In genomic region chr3:55347371-55348025, GRCm38 (mm10) we compare ENCODE assay signal across 9 mouse cellular contexts.
DNase-seq lines count a peak whose midpoint lies in the region; ATAC-seq lines count a peak whose summit lies in the region.
"Had no signal": no experiment of that assay in that cellular context is flagged by ENCODE, and none has a peak within 500 bp of the region (broad histone marks: within the 10 kb centered on the region; RNA-seq: fewer than 3 reads in every experiment).

No protein-coding gene starts in this region.

- peak overlapping the region; percentile 79 for H3K27ac ChIP-seq in hindbrain, embryonic 10.5 days
- H3K27ac ChIP-seq in midbrain, embryonic 12.5 days (replicated peaks): peak overlapping the region; percentile 84
- H3K27ac ChIP-seq: macrophage had no signal

- H3K9ac ChIP-seq in midbrain, embryonic 12.5 days (replicated peaks): no peak overlapping the region

- no peaks in the 10 kb centered on the region for H3K9me3 ChIP-seq in hindbrain, embryonic 10.5 days
- H3K9me3 ChIP-seq in midbrain, embryonic 12.5 days: no peaks in the 10 kb centered on the region

- WGBS in hindbrain, embryonic 10.5 days: 22% methylated on average over 16 of the region's 16 CpGs
- 12% methylated on average over 16 of the region's 16 CpGs for WGBS in midbrain, embryonic 12.5 days

- H3K4me1 ChIP-seq in hindbrain, embryonic 10.5 days (replicated peaks): peaks cover 61% of the 10 kb centered on the region
- peaks cover 52% of the 10 kb centered on the region for H3K4me1 ChIP-seq in midbrain, embryonic 12.5 days

- no peaks in the 10 kb centered on the region for H3K27me3 ChIP-seq in hindbrain, embryonic 10.5 days (ENCODE audit: insufficient read depth, poor library complexity, severe bottlenecking)
- H3K27me3 ChIP-seq in midbrain, embryonic 12.5 days: no peaks in the 10 kb centered on the region

- peak overlapping the region; percentile 29 for H3K4me3 ChIP-seq in hindbrain, embryonic 10.5 days
- 0 out of 2 replicates have a peak overlapping the region, but pooled peaks have one; percentile 7 for H3K4me3 ChIP-seq in midbrain, embryonic 12.5 days

- intact Hi-C loops in gastrocnemius, postnatal 36 days (cut with DNase I): no loop called here

- ATAC-seq in midbrain, embryonic 12.5 days (ENCODE audit: low FRiP score, low read depth): peak; percentile 25
- ATAC-seq in erythroblast, adult 5-6 weeks (replicated peaks; ENCODE audit: low FRiP score, poor library complexity, severe bottlenecking): no peak

- H3K4me2 ChIP-seq in midbrain, embryonic 12.5 days (replicated peaks): peak overlapping the region; percentile 40

- H3K36me3 ChIP-seq in hindbrain, embryonic 10.5 days: no peaks in the 10 kb centered on the region
- no peaks in the 10 kb centered on the region for H3K36me3 ChIP-seq in midbrain, embryonic 12.5 days

- DNase-seq in cerebellum, adult 9-10 months: peak; percentile 33
- DNase-seq in cerebellum, adult 11-12 months: no peak
- DNase-seq in brain, adult 2 months (ENCODE audit: low read depth, low spot score): peak; percentile 89
- peak; percentile 59 for DNase-seq in hindbrain, embryonic 10.5 days (ENCODE audit: low spot score)
- DNase-seq in gastrocnemius, postnatal 10 days: no peak
- no peak for DNase-seq in gastrocnemius, postnatal 36 days

Comparison
In these comparisons a context has a peak if more than half of its experiments do, and no peak if none do; other contexts are left out.
1. DNase-seq: peak in cerebellum, adult 9-10 months (single experiment), brain, adult 2 months (single experiment) and hindbrain, embryonic 10.5 days (single experiment); none in cerebellum, adult 11-12 months (single experiment), gastrocnemius, postnatal 10 days (single experiment) and gastrocnemius, postnatal 36 days (0 of 2).